Mouse (Mus musculus) embryonic stem cell, embryonic (primary cell): Measurements from ENCODE around the gene Nsrp1.

ENCODE experiments used
- CTCF ChIA-PET, 4 experiments: fragments of 300-600 bp in 2 of 4; fragments of 350-600 bp in 2 of 4; sonication (Branson Sonifier 250); formaldehyde crosslinking; loops; one replicate each; lab custom pipeline; 2022; ENCODE audit warnings: inconsistent platforms in 2 of 4; lab: Charles Lee
- POLR2A ChIA-PET, 4 experiments: fragments of 300-600 bp in 2 of 4; fragments of 350-600 bp in 2 of 4; sonication (Branson Sonifier 250); formaldehyde crosslinking; loops; one replicate each; lab custom pipeline; 2022; ENCODE audit warnings: antibody characterized with exemption in 4 of 4, inconsistent platforms in 1 of 4; lab: Charles Lee

Gene Nsrp1

GRCm38 (mm10) chr11:77078273-77079134 lies at the start of gene Nsrp1:
Gene Nsrp1 (minus strand): TSS chr11:77078435.
- ChIA-PET POLR2A (interaction anchor here in 1 of 4 experiments (1.2 to 1.3 kb wide), 2 partner anchors 15 to 25 kb away, joined by 3 read pairs; no protein-coding TSS in a partner anchor), CTCF (no interaction called here)

GRCm38 (mm10) chr11:77111141-77111540 lies 32.9 kb upstream of the Nsrp1 start:
- CTCF ChIA-PET: no interaction called here
- POLR2A ChIA-PET: no interaction called here

- POLR2A ChIA-PET: interaction anchor here in 2 of 4 experiments (0.6 to 1.2 kb wide), 2 partner anchors 25 to 1471 kb away, joined by 4 read pairs; no protein-coding TSS in a partner anchor
Measured at GRCm38 (mm10) chr11:77108442-77108841, 30.2 kb upstream of the Nsrp1 start.

GRCm38 (mm10) chr11:77107872-77108271 lies 29.6 kb upstream of the Nsrp1 start:
- ChIA-PET POLR2A (interaction anchor here in 2 of 4 experiments (0.6 to 1.2 kb wide), 3 partner anchors 25 to 1470 kb away, joined by 4 read pairs; no protein-coding TSS in a partner anchor), CTCF (interaction anchor here in 2 of 4 experiments (0.6 to 2.5 kb wide), 11 partner anchors 8 to 897 kb away, joined by 3 to 12 read pairs (median 4); partner anchors contain the start of gene Ssh2 (in 1 of the 2))

More at GRCm38 (mm10) chr11:77108442-77108841, 30.2 kb upstream of the Nsrp1 start:
- CTCF ChIA-PET: interaction anchor here in 2 of 4 experiments (0.6 to 2.5 kb wide), 9 partner anchors 9 to 897 kb away, joined by 3 to 12 read pairs (median 4); no protein-coding TSS in a partner anchor

GRCm38 (mm10) chr11:77106961-77107360 lies 28.7 kb upstream of the Nsrp1 start:
- ChIA-PET CTCF (interaction anchor here in 3 of 4 experiments (0.6 to 2.5 kb wide), 6 partner anchors 7 to 360 kb away, joined by 3 to 12 read pairs (median 6); partner anchors contain the start of gene Ssh2 (in 1 of the 3)), POLR2A (interaction anchor here in 2 of 4 experiments (0.5 to 0.6 kb wide), 2 partner anchors 441 to 581 kb away, joined by 3 to 7 read pairs; no protein-coding TSS in a partner anchor)

GRCm38 (mm10) chr11:77100137-77100937 lies 22.1 kb upstream of the Nsrp1 start:
- POLR2A ChIA-PET: interaction anchor here in 2 of 4 experiments (0.7 to 2.0 kb wide), 3 partner anchors 398 to 490 kb away, joined by 3 to 6 read pairs (median 5); no protein-coding TSS in a partner anchor
- CTCF ChIA-PET: interaction anchor here in 3 of 4 experiments (0.5 to 2.2 kb wide), 11 partner anchors 8 to 866 kb away, joined by 3 to 9 read pairs (median 3); no protein-coding TSS in a partner anchor

GRCm38 (mm10) chr11:77098332-77098972 lies 20.2 kb upstream of the Nsrp1 start:
- ChIA-PET POLR2A (interaction anchor here in 3 of 4 experiments (0.5 to 1.3 kb wide), 6 partner anchors 11 to 423 kb away, joined by 3 to 8 read pairs (median 3); no protein-coding TSS in a partner anchor), CTCF (interaction anchor here (0.5 to 1.0 kb wide), 9 partner anchors 16 to 1926 kb away, joined by 3 to 4 read pairs (median 3); no protein-coding TSS in a partner anchor)

GRCm38 (mm10) chr11:77096991-77097390 lies 18.8 kb upstream of the Nsrp1 start:
- POLR2A ChIA-PET: interaction anchor here in 1 of 4 experiments (0.6 kb wide), 1 partner anchor 14 kb away, joined by 13 read pairs; no protein-coding TSS in a partner anchor
- CTCF ChIA-PET: interaction anchor here in 2 of 4 experiments (0.6 to 0.7 kb wide), 4 partner anchors 26 to 589 kb away, joined by 3 read pairs; no protein-coding TSS in a partner anchor

GRCm38 (mm10) chr11:77096581-77096980 lies 18.3 kb upstream of the Nsrp1 start:
- ChIA-PET CTCF (interaction anchor here in 2 of 4 experiments (0.6 to 1.4 kb wide), 3 partner anchors 371 to 590 kb away, joined by 3 read pairs; no protein-coding TSS in a partner anchor), POLR2A (interaction anchor here in 1 of 4 experiments (0.6 kb wide), 1 partner anchor 14 kb away, joined by 13 read pairs; no protein-coding TSS in a partner anchor)

GRCm38 (mm10) chr11:77095206-77095605 lies 17.0 kb upstream of the Nsrp1 start:
- ChIA-PET POLR2A (interaction anchor here in 1 of 4 experiments (0.7 kb wide), 1 partner anchor 626 kb away, joined by 3 read pairs; no protein-coding TSS in a partner anchor), CTCF (interaction anchor here in 2 of 4 experiments (0.6 to 1.4 kb wide), 3 partner anchors 28 to 372 kb away, joined by 3 to 8 read pairs (median 3); no protein-coding TSS in a partner anchor)

GRCm38 (mm10) chr11:77094136-77094535 lies 15.9 kb upstream of the Nsrp1 start:
- POLR2A ChIA-PET: interaction anchor here in 2 of 4 experiments (0.6 to 1.1 kb wide), 4 partner anchors 13 to 511 kb away, joined by 3 to 8 read pairs (median 3); no protein-coding TSS in a partner anchor
- CTCF ChIA-PET: interaction anchor here (0.6 to 2.4 kb wide), 13 partner anchors 14 to 353 kb away, joined by 3 to 29 read pairs (median 3); partner anchors contain the start of gene Slc6a4 (in 2 of the 4)

- POLR2A ChIA-PET: interaction anchor here in 2 of 4 experiments (0.6 to 1.2 kb wide), 5 partner anchors 12 to 361 kb away, joined by 3 to 8 read pairs (median 3); no protein-coding TSS in a partner anchor
- CTCF ChIA-PET: interaction anchor here (0.6 to 2.4 kb wide), 18 partner anchors 15 to 532 kb away, joined by 3 to 29 read pairs (median 3); partner anchors contain the start of gene Slc6a4 (in 2 of the 4)
Measured at GRCm38 (mm10) chr11:77093208-77093607, 15.0 kb upstream of the Nsrp1 start.

GRCm38 (mm10) chr11:77089162-77089561 lies 10.9 kb upstream of the Nsrp1 start:
- ChIA-PET POLR2A (no interaction called here), CTCF (no interaction called here)

GRCm38 (mm10) chr11:77087004-77087403 lies 8.8 kb upstream of the Nsrp1 start:
- ChIA-PET CTCF (interaction anchor here in 1 of 4 experiments (0.5 kb wide), 1 partner anchor 65 kb away, joined by 3 read pairs; no protein-coding TSS in a partner anchor), POLR2A (interaction anchor here in 2 of 4 experiments (0.6 to 1.0 kb wide), 2 partner anchors 9 to 12 kb away, joined by 3 to 8 read pairs; no protein-coding TSS in a partner anchor)

- ChIA-PET CTCF (no interaction called here), POLR2A (interaction anchor here in 1 of 4 experiments (0.6 kb wide), 1 partner anchor 131 kb away, joined by 4 read pairs; no protein-coding TSS in a partner anchor)
Measured at GRCm38 (mm10) chr11:77084001-77084682, 5.9 kb upstream of the Nsrp1 start.

GRCm38 (mm10) chr11:77079361-77079760 lies 1.1 kb upstream of the Nsrp1 start:
- ChIA-PET POLR2A (interaction anchor here in 1 of 4 experiments (1.0 to 1.2 kb wide), 2 partner anchors 15 to 28 kb away, joined by 3 to 4 read pairs; no protein-coding TSS in a partner anchor), CTCF (no interaction called here)
